Mouse (Mus musculus) forebrain, embryonic 16.5 days (tissue): ENCODE results near the gene Lrrc4. TPM values are rescaled to one million over a fixed set of nuclear protein-coding genes. Genes with fewer than 3 reads are reported as not detected.

Source experiments
- ATAC-seq: fragments of 200-750 bp; cut with Nextera tagmentation; 2 replicates; pipeline ENCODE4 v1.8.0; 2017; ENCODE audit warnings: mild to moderate bottlenecking, moderate library complexity
- H3K27ac ChIP-seq: fragments of 300-500 bp; sonication (generic); 2 replicates; pipeline ENCODE4 v1.5.1; 2014; ENCODE audit warnings: low read length, control low read depth
- H3K27me3 ChIP-seq: fragments of 300-500 bp; sonication (generic); replicated peaks from 2 replicates; pipeline ENCODE4 v1.6.1; 2014; ENCODE audit warnings: low read length; ENCODE audit not compliant: control insufficient read depth, insufficient read depth
- H3K36me3 ChIP-seq: fragments of 300-500 bp; sonication (generic); 2 replicates; pipeline ENCODE4 v1.6.1; 2014; ENCODE audit not compliant: control insufficient read depth, insufficient read depth
- H3K4me1 ChIP-seq: fragments of 300-500 bp; sonication (generic); replicated peaks from 2 replicates; pipeline ENCODE4 v1.6.1; 2014; ENCODE audit warnings: low read length; ENCODE audit not compliant: control insufficient read depth, insufficient read depth
- H3K4me2 ChIP-seq: fragments of 300-500 bp; sonication (generic); 2 replicates; pipeline ENCODE4 v1.6.1; 2014; ENCODE audit warnings: mild to moderate bottlenecking, low read length, control low read depth
- H3K4me3 ChIP-seq: fragments of 300-500 bp; sonication (generic); replicated peaks from 2 replicates; pipeline ENCODE4 v1.5.1; 2014; ENCODE audit warnings: mild to moderate bottlenecking, low read length, control low read depth
- H3K9ac ChIP-seq: fragments of 300-500 bp; sonication (generic); replicated peaks from 2 replicates; pipeline ENCODE4 v1.6.1; 2014; ENCODE audit warnings: low read depth, low read length, control low read depth
- H3K9me3 ChIP-seq: fragments of 300-500 bp; sonication (generic); 2 replicates; pipeline ENCODE4 v1.6.1; 2016; ENCODE audit warnings: low read length; ENCODE audit not compliant: control insufficient read depth
- WGBS: fragments of 180-500 bp; shearing (Covaris S2); extraction: QIAGEN DNeasy Blood & Tissue Kit; methylation state at CpG from one replicate; pipeline ENCODE4 v1.1.7; 2014; 5-methylcytosine and 5-hydroxymethylcytosine counted together
- polyA plus RNA-seq: library from polyadenylated mRNA; unstranded; fragments of >200 nt; fragmentation: Nextera tagmentation; extraction: Ambion mirVana; gene quantifications from 2 replicates; pipeline ENCODE4 v1.2.1, GENCODE M21; 2015

Lrrc4 gene
- polyA plus RNA-seq, 1 experiment from 2014 or later, result 8.4 TPM

DNA sequence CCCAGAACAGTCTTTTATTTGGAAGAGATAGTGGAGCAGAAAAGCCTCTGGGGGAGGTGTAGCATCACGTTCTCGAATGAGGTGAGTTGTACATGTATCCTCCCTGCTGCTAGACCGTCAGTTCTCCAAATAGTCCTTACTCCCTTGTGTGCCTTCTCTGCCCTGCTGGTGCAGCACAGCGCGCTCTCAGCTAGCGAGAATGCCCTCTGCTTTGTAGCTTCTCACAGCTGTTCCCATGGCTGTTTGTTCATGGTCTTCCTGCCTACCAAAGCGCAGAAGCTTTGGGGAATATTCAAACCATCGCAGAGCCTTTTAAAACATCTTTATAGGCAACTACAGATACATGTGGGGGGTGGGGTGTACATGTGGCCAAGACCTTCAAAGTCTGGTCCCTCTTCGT is 17.3 kb upstream of the Lrrc4 start:
- no peak for ATAC-seq
- 0 out of 2 replicates have a peak, but pooled peaks cover 3% of the 10 kb centered on the region for H3K27me3 ChIP-seq
- H3K4me1 ChIP-seq, result peaks cover 37% of the 10 kb centered on the region
- no peak overlapping the region for H3K4me2 ChIP-seq
- no peak overlapping the region for H3K4me3 ChIP-seq
- H3K9me3 ChIP-seq, result no peaks in the 10 kb centered on the region
- H3K27ac ChIP-seq, result no peak overlapping the region
- H3K9ac ChIP-seq, result no peak overlapping the region
- 59% methylated on average over 9 of the region's 9 CpGs for WGBS
- no peaks in the 10 kb centered on the region for H3K36me3 ChIP-seq

DNA sequence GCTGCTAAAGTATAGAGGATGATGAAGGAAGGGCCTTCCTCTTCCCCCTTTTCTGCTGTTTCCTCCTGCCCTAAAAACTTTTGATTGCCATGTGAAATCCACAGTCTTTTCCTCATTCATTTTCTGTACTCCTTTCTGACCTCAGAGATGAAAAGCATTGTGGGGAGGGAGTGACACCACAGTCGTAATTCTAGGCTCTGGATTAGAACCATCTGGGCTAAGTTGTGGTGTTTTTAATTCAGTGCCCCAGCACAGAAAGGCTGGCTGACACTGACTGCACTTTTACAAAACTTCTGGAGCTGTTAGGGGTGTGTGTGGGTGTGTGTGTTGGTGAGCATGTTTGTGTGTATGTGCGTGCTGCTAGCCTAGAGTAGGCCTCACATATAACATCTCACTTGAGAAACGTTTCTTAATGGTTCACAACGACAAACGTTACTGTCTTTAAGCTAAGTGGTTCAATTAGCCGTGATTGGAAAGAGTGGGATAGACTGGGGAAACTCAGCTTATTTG is 16.8 kb upstream of the Lrrc4 start:
- WGBS, result 54% methylated on average over 6 of the region's 6 CpGs
- Histone ChIP-seq H3K4me1 (peaks cover 31% of the 10 kb centered on the region), H3K4me2 (no peak overlapping the region), H3K9ac (no peak overlapping the region), H3K9me3 (no peaks in the 10 kb centered on the region), H3K4me3 (no peak overlapping the region), H3K36me3 (no peaks in the 10 kb centered on the region), H3K27me3 (0 out of 2 replicates have a peak, but pooled peaks cover 3% of the 10 kb centered on the region), H3K27ac (no peak overlapping the region)
- ATAC-seq, result no peak

DNA sequence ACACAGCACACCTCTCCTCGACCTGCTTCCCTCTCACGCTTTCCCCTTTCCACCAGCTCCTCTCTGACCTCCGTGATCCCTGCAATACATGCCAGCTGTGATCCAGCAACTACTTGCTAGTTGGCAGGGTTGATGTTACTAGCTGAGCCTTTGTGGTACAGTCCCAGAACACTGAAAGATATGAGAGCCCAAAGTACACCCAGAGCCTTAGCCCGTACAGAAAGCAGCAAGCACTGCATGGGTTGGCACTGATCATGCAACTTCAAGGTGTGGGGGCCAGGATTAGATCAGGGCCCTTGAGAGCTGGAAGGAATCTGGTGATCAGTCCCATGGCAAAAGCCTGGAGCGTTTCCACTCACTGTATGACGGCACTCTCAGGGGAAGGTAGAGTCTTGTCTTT is 16.1 kb upstream of the Lrrc4 start:
- Histone ChIP-seq H3K4me1 (peaks cover 30% of the 10 kb centered on the region), H3K27me3 (0 out of 2 replicates have a peak, but pooled peaks cover 3% of the 10 kb centered on the region), H3K36me3 (no peaks in the 10 kb centered on the region), H3K4me3 (no peak overlapping the region), H3K4me2 (no peak overlapping the region), H3K9me3 (no peaks in the 10 kb centered on the region), H3K27ac (no peak overlapping the region), H3K9ac (no peak overlapping the region; the same call in 1 of the 2 replicates)
- no peak for ATAC-seq
- 58% methylated on average over 6 of the region's 6 CpGs for WGBS

DNA sequence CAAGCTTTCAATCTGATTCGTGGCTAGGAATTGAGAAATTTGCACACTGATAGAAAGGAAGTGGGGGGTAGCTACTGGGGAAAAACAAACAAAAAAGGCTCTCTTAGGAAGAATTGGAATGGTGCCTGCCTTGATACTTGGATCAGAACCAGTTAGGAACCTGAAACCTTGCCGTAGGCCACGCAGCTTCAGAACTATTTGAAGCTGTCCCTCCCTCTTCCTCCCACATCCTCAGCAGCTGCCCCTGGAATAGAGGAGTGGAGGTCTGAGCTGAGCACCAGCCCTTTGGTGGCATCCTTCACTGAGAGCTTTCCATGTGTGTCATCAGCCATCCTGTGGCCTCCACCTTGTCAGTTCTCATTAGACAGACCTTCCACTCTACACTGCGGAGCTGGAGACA is 14.1 kb upstream of the Lrrc4 start:
- no peak for ATAC-seq
- Histone ChIP-seq H3K4me1 (peaks cover 36% of the 10 kb centered on the region), H3K9ac (no peak overlapping the region), H3K36me3 (no peaks in the 10 kb centered on the region), H3K27ac (no peak overlapping the region), H3K4me3 (no peak overlapping the region), H3K27me3 (no peaks in the 10 kb centered on the region), H3K9me3 (no peaks in the 10 kb centered on the region), H3K4me2 (no peak overlapping the region)
- 34% methylated on average over 4 of the region's 4 CpGs for WGBS

DNA sequence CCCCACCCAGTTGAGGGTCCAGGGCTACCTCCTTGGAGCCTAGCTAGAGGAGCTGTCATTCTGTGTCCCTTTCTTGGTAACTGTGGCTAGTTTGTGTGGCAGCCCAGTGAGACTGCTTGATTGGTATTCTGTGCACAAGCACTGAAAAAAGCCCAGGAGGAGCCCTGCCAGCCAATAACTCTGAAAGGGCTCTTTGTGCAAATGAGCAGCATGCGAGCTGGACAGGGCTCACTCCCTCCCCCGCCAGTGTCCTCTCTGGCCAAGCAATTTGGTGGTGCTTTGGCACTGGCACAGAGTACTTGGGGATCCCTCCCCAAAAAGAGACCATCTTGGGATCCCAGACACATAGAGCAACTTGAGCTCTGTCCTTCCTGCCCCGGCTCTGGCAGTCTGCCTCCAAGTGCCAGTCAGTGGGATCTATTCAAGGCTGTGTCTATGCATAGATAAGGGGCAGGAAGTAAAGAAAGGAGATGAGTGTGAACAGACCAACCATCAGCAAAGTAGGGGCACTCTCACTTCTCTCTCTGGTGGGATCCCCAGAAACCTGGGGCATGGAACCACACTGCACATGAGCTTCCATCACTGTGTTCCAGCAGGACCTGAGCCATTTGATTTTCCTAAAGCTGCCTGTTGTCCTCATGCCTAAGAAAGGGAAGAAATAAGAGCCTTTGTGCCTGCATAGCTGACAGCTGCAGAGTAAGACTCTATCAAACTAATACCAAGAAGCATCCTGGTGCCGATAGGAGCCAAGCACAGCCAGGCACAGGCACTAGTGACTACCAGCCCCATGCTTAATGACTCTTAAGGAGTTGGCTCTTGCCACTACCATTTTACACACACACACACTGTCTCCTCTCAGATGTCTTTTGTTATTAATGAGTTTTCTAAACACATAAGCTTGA is 11.1 kb upstream of the Lrrc4 start:
- Histone ChIP-seq H3K9ac (no peak overlapping the region), H3K27ac (peak overlapping the region; percentile 67), H3K4me3 (no peak overlapping the region), H3K36me3 (no peaks in the 10 kb centered on the region), H3K4me1 (peaks cover 22% of the 10 kb centered on the region), H3K27me3 (no peaks in the 10 kb centered on the region), H3K4me2 (no peak overlapping the region), H3K9me3 (no peaks in the 10 kb centered on the region)
- peak; percentile 95 for ATAC-seq
- 8% methylated on average over 4 of the region's 4 CpGs for WGBS

DNA sequence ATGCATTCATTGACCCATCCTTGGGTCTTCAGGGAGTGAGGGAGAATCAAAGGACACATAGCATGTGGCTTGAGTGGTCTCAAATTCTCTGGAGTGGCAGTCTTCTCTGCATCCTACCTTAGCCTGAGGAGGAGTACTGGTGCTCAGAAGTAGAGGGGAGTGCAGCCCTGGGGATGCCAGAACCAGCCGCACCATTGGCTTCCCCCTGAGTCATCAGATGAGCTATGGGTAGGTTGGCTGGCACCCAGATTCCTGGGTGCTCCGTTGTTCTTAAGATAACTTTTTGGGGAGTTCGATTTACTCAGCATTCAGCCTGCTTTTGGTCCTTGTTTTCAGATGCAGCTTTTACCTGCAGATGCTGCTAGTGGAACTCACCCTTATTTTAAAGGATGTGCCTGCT is 10.0 kb upstream of the Lrrc4 start:
- peaks cover 22% of the 10 kb centered on the region for H3K4me1 ChIP-seq
- H3K9me3 ChIP-seq, result no peaks in the 10 kb centered on the region
- no peaks in the 10 kb centered on the region for H3K27me3 ChIP-seq
- H3K4me3 ChIP-seq, result no peak overlapping the region
- no peak overlapping the region for H3K9ac ChIP-seq
- WGBS, result 53% methylated on average over 3 of the region's 3 CpGs
- no peaks in the 10 kb centered on the region for H3K36me3 ChIP-seq
- H3K27ac ChIP-seq, result no peak overlapping the region
- no peak overlapping the region for H3K4me2 ChIP-seq
- no peak for ATAC-seq

DNA sequence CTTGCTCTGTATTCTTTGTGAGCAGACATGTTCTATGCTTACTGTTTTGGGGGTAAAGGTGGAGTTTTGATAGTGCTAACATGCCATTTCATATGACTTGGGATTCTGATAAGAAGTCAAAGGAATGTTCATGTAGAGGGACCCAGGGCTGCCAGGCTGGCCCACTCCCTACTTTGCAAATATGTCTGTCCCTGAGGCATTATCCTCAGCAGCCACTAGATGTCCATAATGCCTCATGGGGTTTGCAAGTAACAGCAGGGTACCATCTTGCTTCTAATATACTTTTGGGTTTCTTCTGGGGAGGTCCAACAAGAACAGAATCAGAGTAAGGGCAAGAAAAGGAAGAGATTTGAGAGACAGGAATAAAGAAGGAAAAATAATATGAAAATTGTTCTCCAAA is 5.1 kb upstream of the Lrrc4 start:
- Histone ChIP-seq H3K36me3 (no peaks in the 10 kb centered on the region), H3K4me3 (no peak overlapping the region), H3K9ac (no peak overlapping the region), H3K9me3 (no peaks in the 10 kb centered on the region), H3K27me3 (no peaks in the 10 kb centered on the region), H3K4me1 (peaks cover 11% of the 10 kb centered on the region), H3K4me2 (no peak overlapping the region), H3K27ac (no peak overlapping the region)
- no peak for ATAC-seq

DNA sequence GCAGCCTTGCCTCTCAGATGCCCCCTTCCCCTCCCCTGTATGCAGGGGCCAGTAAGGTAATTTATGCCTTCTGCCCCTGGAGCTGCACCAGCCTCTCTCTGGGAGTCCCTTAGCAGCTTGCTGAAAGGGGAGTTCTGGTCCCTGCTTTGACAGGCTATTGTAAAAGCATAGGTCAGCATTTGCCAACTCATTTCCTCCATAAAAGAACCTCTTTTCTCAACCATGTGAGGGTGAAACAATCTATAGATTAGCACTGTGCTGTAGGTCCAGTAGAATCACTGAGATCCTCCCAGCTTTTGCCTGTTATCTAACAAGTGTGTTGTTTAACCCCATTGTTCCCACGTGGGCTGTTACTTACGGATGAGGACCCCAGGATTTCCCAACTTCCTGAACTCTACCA is 2.5 kb upstream of the Lrrc4 start:
- no peaks in the 10 kb centered on the region for H3K9me3 ChIP-seq
- H3K4me3 ChIP-seq, result peak overlapping the region; percentile 66
- H3K9ac ChIP-seq, result peak overlapping the region; percentile 89
- peak overlapping the region; percentile 95 for H3K4me2 ChIP-seq
- no peaks in the 10 kb centered on the region for H3K27me3 ChIP-seq
- peaks cover 33% of the 10 kb centered on the region for H3K4me1 ChIP-seq
- no peak for ATAC-seq
- no peaks in the 10 kb centered on the region; the same call in 1 of the 2 replicates for H3K36me3 ChIP-seq
- no peak overlapping the region for H3K27ac ChIP-seq
- 31% methylated on average over 2 of the region's 2 CpGs for WGBS

DNA sequence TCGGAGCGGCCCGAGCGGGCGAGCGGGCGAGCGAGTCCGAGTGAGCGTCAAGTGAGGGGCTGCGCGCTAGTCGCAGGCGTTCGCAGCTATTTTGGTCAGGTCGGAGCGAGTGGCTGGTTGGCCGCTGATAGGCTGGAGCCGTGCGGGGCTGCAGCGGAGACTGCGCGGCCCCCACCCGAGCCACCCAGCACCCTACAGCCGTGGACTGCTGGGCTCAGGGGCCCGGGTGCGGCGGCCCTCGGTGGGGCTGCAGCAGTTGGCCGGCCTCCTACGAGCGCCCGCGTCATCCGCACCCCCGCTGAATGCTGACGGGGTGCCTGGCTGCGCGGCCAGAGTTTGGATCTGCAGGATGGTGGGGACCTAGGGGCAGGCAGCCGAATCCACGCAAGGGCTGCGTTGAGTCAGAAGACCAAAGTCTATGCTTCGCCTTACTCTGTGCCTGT is 1.9 kb upstream of the Lrrc4 start:
- Histone ChIP-seq H3K4me3 (peak overlapping the region; percentile 66), H3K27ac (peak overlapping the region; percentile 93), H3K9ac (peak overlapping the region; percentile 89), H3K9me3 (no peaks in the 10 kb centered on the region), H3K27me3 (no peaks in the 10 kb centered on the region), H3K36me3 (no peaks in the 10 kb centered on the region; the same call in 1 of the 2 replicates), H3K4me1 (peaks cover 39% of the 10 kb centered on the region), H3K4me2 (peak overlapping the region; percentile 95)
- whole genome bisulfite sequencing, result under 1% methylated on average over 37 of the region's 43 CpGs
- ATAC-seq, result peak; percentile 73
